Mouse (Mus musculus): ENCODE results near the gene Rell1. TPM values are rescaled to one million over a fixed set of nuclear protein-coding genes. Genes with fewer than 3 reads are reported as not detected.
"Not testable (repeated sequence)": the region's sequence is repeated elsewhere in the genome, so short reads cannot be mapped to it uniquely, and the experiment has no call there.

The Rell1 gene
- total RNA-seq, 2 experiments from 2014 or later = 32.3 to 32.4 TPM

DNA sequence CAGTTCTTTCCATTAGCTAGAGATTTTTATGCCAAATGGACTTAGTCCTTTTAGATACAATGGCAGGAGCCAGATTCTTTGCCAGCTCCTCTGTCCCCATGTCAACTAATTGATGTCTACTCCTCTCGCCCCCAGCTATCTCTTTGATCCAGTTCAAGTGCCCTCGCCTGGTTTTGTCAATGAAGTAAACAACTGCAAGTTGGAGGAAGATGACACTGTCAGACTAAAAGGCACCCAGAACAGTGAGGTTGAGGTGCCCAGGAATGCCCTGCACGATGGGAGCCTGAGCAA, 70.9 kb downstream of the Rell1 start:
- no peak for DNase-seq

DNA sequence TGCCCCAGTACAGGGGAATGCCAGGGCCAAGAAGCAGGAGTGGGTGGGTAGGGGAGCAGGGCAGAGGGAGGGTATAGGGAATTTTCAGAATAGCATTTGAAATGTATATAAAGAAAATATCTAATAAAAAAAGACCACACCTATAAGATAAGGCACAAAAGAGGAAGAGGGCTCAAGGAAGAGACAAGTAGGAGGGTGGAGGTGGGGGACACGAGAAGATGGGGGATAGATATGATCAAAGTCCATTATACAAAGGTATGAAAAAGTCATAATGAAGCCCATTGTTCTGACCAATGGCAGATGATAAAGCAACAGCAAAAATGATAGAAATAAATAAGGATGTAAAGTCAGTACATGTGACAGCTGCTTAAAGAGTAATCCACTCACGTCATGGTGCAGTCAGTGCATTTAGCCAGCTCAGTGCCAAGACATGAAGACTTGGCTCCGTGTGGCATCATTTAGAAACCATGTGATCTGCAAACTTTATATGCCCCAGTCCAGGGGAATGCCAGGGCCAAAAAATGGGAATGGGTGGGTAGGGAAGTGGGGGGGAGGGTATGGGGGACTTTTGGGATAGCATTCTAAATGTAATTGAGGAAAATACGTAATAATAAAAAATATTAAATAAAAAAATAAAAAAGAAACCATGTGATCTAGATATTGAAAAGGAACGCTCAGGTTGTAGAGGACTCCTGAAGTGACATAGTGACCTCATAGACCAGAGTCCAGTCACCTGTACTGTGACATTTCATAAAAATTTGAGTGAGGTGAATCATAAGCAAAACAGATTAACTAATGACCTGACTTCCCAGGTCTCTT, 71.5 kb downstream of the Rell1 start:
- DNase-seq = not testable (repeated sequence)

DNA sequence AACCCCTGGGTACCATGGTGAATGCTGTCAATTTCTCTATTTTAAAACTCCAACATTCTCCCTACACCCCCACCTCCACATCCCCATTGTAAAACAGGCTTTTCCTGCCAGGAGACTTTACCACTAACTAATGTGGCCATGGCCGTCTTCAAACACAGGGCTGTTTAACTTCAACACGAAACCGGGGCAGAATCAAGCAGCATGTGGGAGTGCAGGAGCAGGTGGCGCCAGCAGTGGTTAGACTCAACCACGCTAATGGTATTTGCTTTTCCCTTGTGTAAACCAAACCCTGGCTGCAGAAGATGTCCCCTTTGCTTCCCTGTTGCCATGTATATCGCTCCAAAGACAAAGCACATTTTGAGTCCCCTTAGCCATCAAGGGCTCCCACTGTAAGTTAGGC, 76.8 kb downstream of the Rell1 start:
- DNase-seq = no peak

DNA sequence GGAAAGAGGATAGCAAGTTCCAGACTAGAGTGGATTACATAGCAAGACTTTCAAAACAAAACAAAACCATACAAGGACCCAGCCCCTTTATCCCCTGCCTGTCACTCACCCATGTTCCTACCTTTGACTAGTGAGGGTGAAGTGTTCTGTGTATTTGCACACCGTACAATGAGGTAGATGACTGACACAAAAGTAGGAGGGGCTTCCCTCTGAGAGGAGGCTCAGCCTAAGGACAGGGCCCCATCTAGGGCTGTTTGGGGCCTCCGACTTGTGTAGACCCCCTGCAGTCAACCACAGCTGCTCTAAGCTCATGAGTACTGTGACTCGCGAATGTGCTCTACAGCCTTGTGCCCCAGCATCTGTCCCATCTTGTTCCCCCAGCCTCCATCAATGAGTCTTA, 77.5 kb downstream of the Rell1 start:
- DNase-seq = no peak

DNA sequence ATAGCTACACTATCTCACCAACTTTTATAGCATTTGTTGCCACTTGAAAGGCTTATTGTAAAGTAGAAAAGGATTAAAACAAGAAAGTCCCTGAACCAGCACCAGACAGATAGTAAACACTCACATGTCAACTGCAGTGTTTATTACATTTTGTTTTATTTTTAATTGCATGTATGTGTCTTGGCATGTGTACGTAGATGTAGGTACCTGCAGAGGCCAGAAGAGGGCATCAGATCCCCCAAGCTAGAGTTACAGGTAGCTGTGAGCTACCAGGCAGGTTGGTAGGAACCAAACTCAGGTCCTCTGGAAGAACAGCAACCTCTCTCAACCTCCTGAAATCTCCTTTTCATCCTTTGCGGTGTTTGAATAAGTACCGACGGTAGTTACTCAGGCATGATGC, 81.6 kb downstream of the Rell1 start:
- no peak for DNase-seq

DNA sequence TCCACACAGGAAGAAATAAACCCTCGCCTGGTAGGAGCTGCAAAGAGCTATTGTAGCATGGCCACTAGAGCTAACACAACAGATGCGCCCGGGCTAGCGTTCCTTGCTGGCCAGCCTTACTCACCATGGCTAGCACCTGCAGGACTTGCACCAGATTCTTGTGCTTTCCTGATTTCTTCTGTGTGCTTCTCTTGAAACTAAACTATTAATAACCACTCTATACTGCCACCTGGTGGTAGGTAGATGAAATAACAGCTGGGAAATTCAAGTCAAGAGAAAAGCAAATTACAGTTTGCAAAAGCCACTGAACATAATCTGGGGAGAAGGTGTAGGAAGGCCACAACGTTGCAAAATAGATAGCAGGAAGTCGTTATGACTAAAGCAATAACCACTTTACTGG, 82.0 kb downstream of the Rell1 start:
- no peak for DNase-seq

DNA sequence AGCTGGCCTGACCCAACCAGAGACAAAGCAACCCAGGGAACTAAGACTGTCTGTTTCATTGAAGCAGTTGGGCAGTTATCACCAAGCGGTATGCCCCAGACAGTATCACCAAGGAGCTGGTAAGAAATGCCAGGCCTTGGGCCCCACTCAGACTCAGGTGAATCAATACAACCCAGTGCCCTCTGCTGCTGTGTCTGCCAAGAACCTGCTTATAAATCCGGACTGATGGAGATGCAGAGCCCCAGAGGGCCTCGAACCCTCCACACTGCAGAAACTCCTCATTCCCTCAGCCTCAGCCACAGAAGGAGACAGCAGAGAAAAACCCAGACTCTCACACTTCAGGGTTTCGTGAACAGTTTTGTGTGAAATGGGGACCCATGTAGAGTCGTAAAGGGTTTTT, 82.4 kb downstream of the Rell1 start:
- no peak for DNase-seq

DNA sequence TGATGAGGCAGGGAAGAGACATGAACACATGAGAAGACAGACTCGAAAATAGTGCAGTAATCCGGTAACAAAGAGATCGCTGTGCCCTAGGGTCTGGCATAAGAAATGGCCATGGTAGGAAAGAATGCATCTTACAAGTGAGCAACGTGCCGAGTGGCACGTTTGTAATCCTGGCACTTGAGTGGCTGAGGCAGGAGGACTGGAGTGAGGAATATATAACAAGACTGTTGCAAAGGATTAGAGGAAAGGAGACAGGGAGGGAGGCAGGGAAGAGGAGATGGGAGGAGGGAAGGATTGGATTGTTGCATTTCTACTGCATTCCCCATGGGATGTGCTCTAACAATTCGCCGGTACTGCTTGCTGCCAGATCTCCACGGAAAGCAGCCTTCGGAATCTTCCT, 89.7 kb downstream of the Rell1 start:
- no peak for DNase-seq

DNA sequence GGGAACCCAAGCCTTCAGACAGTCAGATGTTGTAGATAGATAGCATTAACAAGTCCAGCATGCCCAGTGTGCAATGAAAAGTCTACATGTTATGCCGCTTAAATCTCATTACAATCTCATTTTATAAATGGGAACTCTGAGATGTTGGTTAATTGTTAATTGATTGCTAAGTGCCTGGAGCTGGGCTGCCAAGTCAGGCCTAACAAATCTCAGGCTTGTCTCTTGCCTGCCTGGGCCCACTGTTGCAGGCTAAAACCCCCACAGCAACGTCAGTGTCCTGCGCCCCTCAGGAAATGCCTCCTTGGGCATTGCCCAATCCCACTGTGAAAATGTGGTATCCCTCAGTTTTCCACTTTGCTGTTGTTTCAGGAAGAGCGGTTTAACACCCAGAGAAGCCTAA, 92.6 kb downstream of the Rell1 start:
- no peak for DNase-seq

DNA sequence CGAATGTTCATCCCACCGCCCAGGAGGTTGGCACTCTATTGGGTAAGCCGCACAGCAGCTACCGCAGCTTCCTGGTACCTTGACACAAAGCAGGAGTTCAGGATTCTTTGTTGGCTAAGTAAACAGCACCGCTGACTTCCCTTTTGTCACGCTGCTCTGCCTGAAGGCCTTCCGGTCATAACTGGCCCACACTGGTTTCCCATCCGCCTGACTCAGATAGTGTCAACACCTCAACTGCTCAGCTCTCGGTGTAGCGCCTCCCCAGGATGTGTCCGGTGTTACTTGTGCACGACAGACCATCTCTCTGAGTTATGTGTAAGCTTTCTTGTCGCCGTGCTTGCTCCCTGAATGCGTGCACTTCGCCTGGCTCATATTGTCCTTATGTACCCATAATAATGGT, 93.8 kb downstream of the Rell1 start:
- DNase-seq = no peak

DNA sequence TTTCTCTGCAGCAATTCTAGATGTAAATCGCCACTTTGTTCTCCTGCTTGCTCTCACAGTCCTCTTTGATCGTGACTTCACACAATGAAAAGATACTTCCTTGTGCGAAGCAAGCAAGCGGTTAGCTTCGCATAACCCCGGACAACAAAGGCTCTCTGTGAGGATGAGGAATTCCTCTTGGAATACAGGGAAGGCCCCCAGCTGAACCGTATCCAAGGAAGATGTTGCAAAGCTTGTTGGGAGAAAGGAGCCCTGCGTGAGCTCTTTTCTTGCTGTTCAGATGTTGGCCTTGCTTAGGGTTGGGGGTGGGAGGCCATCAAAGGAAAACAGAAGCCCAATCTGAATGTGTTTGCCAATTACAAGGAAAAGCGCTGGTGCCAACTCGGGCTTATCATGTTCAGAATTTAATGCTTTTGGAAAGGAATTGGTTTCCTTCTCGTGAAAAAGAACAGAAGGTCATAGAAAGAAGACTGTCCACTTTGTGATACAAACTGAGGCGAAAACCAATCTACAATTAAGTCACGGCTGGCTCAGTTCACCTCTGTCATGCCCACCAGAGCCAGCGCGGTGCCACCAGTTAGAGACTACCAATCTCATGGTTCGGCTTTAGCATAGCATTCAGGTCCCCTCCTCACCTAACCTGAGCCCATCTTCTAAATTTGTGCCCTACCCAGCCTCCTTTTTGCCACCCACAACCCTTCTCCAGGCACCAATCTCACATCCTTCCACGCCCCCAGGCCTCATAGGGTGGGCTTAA, 96.3 kb downstream of the Rell1 start:
- no peak for DNase-seq

DNA sequence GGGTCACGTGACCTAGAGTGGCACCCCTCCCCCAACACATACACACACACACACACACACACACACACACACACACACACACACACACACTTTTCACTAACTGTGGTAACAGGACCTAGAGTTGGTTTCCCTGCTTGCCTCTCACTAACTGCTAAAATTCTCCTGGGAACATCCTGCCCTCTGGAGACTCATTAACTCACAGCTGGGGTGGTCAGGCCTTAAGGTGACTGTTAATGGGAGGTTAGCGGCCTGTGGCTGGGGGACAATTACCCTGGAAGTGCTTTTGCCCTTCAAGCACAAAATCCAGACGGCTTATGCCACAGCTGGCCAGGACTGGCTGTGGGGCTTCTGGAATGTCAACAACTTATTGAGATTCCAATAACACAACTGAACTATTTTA, 101.3 kb downstream of the Rell1 start:
- DNase-seq = no peak

DNA sequence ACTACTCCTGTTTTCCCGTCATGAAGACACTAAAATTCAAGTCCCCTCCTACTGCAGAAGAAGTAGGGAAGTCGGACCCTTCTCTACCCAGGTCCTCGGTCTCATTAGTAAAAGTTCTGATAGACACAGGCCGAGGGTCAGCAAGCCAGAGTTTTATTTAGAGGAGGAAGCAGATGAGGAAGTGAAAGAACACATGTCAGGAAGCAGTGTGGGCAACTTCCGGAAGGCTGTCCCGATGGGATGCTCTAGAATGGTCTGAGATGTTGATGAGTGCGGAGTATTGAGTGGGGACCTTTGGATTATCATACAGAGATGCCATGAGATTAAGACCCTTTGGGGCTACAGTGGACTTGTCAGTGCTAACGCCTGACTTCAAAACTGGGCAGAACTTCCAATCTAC, 109.8 kb downstream of the Rell1 start:
- DNase-seq = no peak

Other genes starting within 250 kb of the Rell1 start
- gene 0610040J01Rik, start 156.5 kb downstream of the Rell1 start, total RNA-seq (2021) = 1 to 10 TPM; 3.6 to 5.9 TPM
- 10 to 100 TPM; 19.9 to 20.7 TPM for gene Pgm2, start 124.1 kb upstream of the Rell1 start, total RNA-seq (2021)
- gene Tbc1d1, start 187.4 kb upstream of the Rell1 start, total RNA-seq (2021) = 10 to 100 TPM; 15.8 to 16.7 TPM